Mouse (Mus musculus) stomach, embryonic 15.5 days (tissue): ENCODE measurements around the gene Vmn1r70. TPM values are rescaled to one million over a fixed set of nuclear protein-coding genes. Genes with fewer than 3 reads are reported as not detected.

Source experiments
- ATAC-seq: fragments of 200-750 bp; cut with Nextera tagmentation; 2 replicates; pipeline ENCODE4 v1.8.0; 2017; ENCODE audit warnings: low read depth, moderate number of reproducible peaks, moderate TSS enrichment; ENCODE audit not compliant: insufficient read depth, low FRiP score
- H3K27ac ChIP-seq: fragments of 300-500 bp; sonication (generic); 2 replicates; pipeline ENCODE4 v1.5.1; 2015; ENCODE audit warnings: mild to moderate bottlenecking, inconsistent platforms
- H3K27me3 ChIP-seq: fragments of 300-500 bp; sonication (generic); replicated peaks from 2 replicates; pipeline ENCODE4 v1.6.1; 2015; ENCODE audit warnings: inconsistent platforms
- H3K36me3 ChIP-seq: fragments of 300-500 bp; sonication (generic); 2 replicates; pipeline ENCODE4 v1.6.1; 2015; ENCODE audit warnings: inconsistent platforms
- H3K4me1 ChIP-seq: fragments of 300-500 bp; sonication (generic); 2 replicates; pipeline ENCODE4 v1.6.1; 2015; ENCODE audit warnings: inconsistent platforms
- H3K4me2 ChIP-seq: fragments of 300-500 bp; sonication (generic); 2 replicates; pipeline ENCODE4 v1.6.1; 2015; ENCODE audit warnings: mild to moderate bottlenecking, inconsistent platforms
- H3K4me3 ChIP-seq: fragments of 300-500 bp; sonication (generic); replicated peaks from 2 replicates; pipeline ENCODE4 v1.5.1; 2015; ENCODE audit warnings: inconsistent platforms
- H3K9ac ChIP-seq: fragments of 300-500 bp; sonication (generic); 2 replicates; pipeline ENCODE4 v1.6.1; 2015; ENCODE audit warnings: inconsistent platforms
- H3K9me3 ChIP-seq: fragments of 300-500 bp; sonication (generic); 2 replicates; pipeline ENCODE4 v1.6.1; 2016; ENCODE audit warnings: inconsistent platforms
- WGBS: fragments of 180-500 bp; shearing (Covaris S2); methylation state at CpG from one replicate; pipeline ENCODE4 v1.1.7; 2015; 5-methylcytosine and 5-hydroxymethylcytosine counted together
- polyA plus RNA-seq: library from polyadenylated mRNA; unstranded; fragments of >200 nt; fragmentation: Nextera tagmentation; extraction: Ambion mirVana; gene quantifications from 2 replicates; pipeline ENCODE4 v1.2.1, GENCODE M21; 2015

Gene Vmn1r70
- not detected in 2 replicates for polyA plus RNA-seq

DNA sequence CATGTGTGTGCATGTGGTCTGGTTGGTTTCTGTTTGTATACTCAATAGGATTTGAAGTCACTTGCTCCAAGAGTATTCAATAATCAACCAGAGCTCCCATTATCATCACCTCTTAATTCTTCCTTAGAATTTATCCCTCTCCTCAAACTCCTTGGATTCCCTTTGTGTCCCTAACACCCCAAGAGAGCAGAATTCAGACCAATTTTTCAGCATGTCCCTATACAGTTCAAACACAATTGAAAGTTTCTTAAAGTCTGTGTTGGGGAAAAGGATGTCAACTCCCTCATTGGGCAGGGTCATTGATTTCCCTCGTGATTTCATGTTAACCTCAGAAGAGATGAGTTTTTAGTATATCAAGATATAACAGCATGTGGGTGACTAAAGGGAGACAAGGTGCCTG lies at the start of gene Vmn1r70:
TSS of gene Vmn1r70 (plus strand) at position 301 of the 400 bp plus-strand sequence.
- WGBS: 61% methylated on average over 1 of the region's 1 CpGs

DNA sequence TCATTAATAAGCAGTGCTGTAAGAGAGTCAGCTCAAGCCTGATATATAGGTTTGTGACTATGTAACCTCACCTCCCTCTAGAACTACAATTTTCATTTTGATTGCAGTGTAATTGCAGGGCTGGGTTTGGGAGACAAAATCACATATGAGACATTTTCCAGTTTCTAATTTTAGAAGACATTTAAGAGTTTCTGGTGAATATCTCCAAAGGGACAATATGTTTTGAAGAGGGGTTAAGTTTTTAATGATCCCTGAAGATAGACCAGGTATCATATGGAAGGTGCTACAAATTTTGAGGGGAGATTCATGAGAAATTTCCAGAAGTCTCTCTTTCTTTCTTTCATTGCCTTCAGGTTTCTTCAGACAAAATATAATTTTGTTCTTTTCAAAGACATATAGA lies 17.8 kb upstream of the Vmn1r70 start, which contains the start of gene Vmn1r69:
TSS of gene Vmn1r69 (minus strand) at position 101 of the 400 bp plus-strand sequence.
- Histone ChIP-seq H3K4me3 (no peak within 1 kb of the TSS), H3K27ac (no peak within 1 kb of the TSS), H3K9me3 (no peaks in the 10 kb centered on the region), H3K9ac (no peak within 1 kb of the TSS), H3K4me2 (no peak within 1 kb of the TSS), H3K27me3 (no peaks in the 10 kb centered on the region), H3K36me3 (no peaks in the 10 kb centered on the region), H3K4me1 (no peaks in the 10 kb centered on the region)
- no peak for ATAC-seq

More for the DNA sequence above, at the start of gene Vmn1r70:
- Histone ChIP-seq H3K9ac (no peak within 1 kb of the TSS), H3K4me2 (no peak within 1 kb of the TSS), H3K27ac (no peak within 1 kb of the TSS), H3K9me3 (no peaks in the 10 kb centered on the region), H3K4me3 (no peak within 1 kb of the TSS), H3K4me1 (no peaks in the 10 kb centered on the region), H3K36me3 (no peaks in the 10 kb centered on the region), H3K27me3 (no peaks in the 10 kb centered on the region)
- no peak for ATAC-seq

Other genes starting within 250 kb of the Vmn1r70 start
- gene Vmn1r67, start 188.2 kb upstream of the Vmn1r70 start, polyA plus RNA-seq: not detected in 2 replicates
- gene Zik1, start 136.1 kb upstream of the Vmn1r70 start, polyA plus RNA-seq: 7.5 and 8.8 TPM in 2 replicates
- not detected in 2 replicates for gene Vmn1r68, start 73.0 kb upstream of the Vmn1r70 start, polyA plus RNA-seq
- gene Vmn1r69, start 17.9 kb upstream of the Vmn1r70 start, polyA plus RNA-seq: not detected in 2 replicates
- gene Nlrp4b, start 56.3 kb downstream of the Vmn1r70 start, polyA plus RNA-seq: not detected in 2 replicates
- not detected in 2 replicates for gene Vmn1r71, start 122.8 kb downstream of the Vmn1r70 start, polyA plus RNA-seq